Mouse (Mus musculus) limb, embryonic 14.5 days (tissue): ENCODE measurements around the gene Larp7. TPM values are rescaled to one million over a fixed set of nuclear protein-coding genes. Genes with fewer than 3 reads are reported as not detected.
A peak's percentile ranks its signal among the peaks of the same experiment; 100 is the strongest.

ENCODE experiments used
- ATAC-seq: fragments of 200-750 bp; cut with Nextera tagmentation; 2 replicates; pipeline ENCODE4 v1.8.0; 2017; ENCODE audit warnings: low read depth, moderate number of reproducible peaks, moderate TSS enrichment; ENCODE audit not compliant: low FRiP score
- DNase-seq: peaks from one replicate; pipeline ENCODE4 v3.0.0-alpha.2; 2015; ENCODE audit warnings: low spot score
- H3K27ac ChIP-seq: fragments of 300-500 bp; sonication (generic); replicated peaks from 2 replicates; pipeline ENCODE4 v1.5.1; 2014; ENCODE audit warnings: low read depth, mild to moderate bottlenecking, low read length, moderate library complexity, mixed read lengths
- H3K27me3 ChIP-seq: fragments of 300-500 bp; sonication (generic); 2 replicates; pipeline ENCODE4 v1.6.1; 2014; ENCODE audit warnings: low read length, mixed read lengths; ENCODE audit not compliant: control insufficient read depth, insufficient read depth
- H3K36me3 ChIP-seq: fragments of 300-500 bp; sonication (generic); 2 replicates; pipeline ENCODE4 v1.6.1; 2014; ENCODE audit warnings: mild to moderate bottlenecking, low read length, moderate library complexity, mixed read lengths; ENCODE audit not compliant: control insufficient read depth, insufficient read depth
- H3K4me1 ChIP-seq: fragments of 300-500 bp; sonication (generic); 2 replicates; pipeline ENCODE4 v1.6.1; 2014; ENCODE audit warnings: antibody characterized with exemption, low read length, mixed read lengths; ENCODE audit not compliant: control insufficient read depth, insufficient read depth
- H3K4me2 ChIP-seq: fragments of 300-500 bp; sonication (generic); replicated peaks from 2 replicates; pipeline ENCODE4 v1.6.1; 2014; ENCODE audit warnings: low read depth, mild to moderate bottlenecking, low read length, moderate library complexity; ENCODE audit not compliant: severe bottlenecking
- H3K4me3 ChIP-seq: fragments of 300-500 bp; sonication (generic); replicated peaks from 2 replicates; pipeline ENCODE4 v1.5.1; 2014; ENCODE audit warnings: low read length
- H3K9ac ChIP-seq: fragments of 300-500 bp; sonication (generic); 2 replicates; pipeline ENCODE4 v1.6.1; 2014; ENCODE audit warnings: mild to moderate bottlenecking, low read depth, low read length, moderate library complexity; ENCODE audit not compliant: severe bottlenecking
- H3K9me3 ChIP-seq: fragments of 300-500 bp; sonication (generic); 2 replicates; pipeline ENCODE4 v1.6.1; 2016; ENCODE audit warnings: low read length; ENCODE audit not compliant: control insufficient read depth
- POLR2A ChIP-seq: fragments of 200-500 bp; IDR thresholded peaks from 2 replicates; pipeline ENCODE4 v1.8.0; 2012; ENCODE audit warnings: inconsistent platforms, mild to moderate bottlenecking, moderate library complexity, borderline replicate concordance; ENCODE audit not compliant: insufficient read depth, insufficient read length; ENCODE audit errors: extremely low read depth
- WGBS: fragments of 180-500 bp; shearing (Covaris S2); extraction: QIAGEN DNeasy Blood & Tissue Kit; methylation state at CpG from one replicate; pipeline ENCODE4 v1.1.7; 2014; 5-methylcytosine and 5-hydroxymethylcytosine counted together
- polyA plus RNA-seq, 2 experiments: library from polyadenylated mRNA; depleted of rRNA in 1 of 2; stranded (reverse) in 1 of 2; unstranded in 1 of 2; fragments of >200 nt; fragmentation: Nextera tagmentation in 1 of 2; extraction: Ambion mirVana in 1 of 2; gene quantifications; 2 replicates each; pipeline versions ENCODE4 v1.2.1 to v1.2.3; 2012 to 2014

Larp7 gene
- 15.5 and 35.4 TPM in 2 replicates for polyA plus RNA-seq (2012; rRNA removed)
- polyA plus RNA-seq (2014; fragmentation: Nextera tagmentation; extraction: Ambion mirVana), result 49.6 and 51.1 TPM in 2 replicates

DNA sequence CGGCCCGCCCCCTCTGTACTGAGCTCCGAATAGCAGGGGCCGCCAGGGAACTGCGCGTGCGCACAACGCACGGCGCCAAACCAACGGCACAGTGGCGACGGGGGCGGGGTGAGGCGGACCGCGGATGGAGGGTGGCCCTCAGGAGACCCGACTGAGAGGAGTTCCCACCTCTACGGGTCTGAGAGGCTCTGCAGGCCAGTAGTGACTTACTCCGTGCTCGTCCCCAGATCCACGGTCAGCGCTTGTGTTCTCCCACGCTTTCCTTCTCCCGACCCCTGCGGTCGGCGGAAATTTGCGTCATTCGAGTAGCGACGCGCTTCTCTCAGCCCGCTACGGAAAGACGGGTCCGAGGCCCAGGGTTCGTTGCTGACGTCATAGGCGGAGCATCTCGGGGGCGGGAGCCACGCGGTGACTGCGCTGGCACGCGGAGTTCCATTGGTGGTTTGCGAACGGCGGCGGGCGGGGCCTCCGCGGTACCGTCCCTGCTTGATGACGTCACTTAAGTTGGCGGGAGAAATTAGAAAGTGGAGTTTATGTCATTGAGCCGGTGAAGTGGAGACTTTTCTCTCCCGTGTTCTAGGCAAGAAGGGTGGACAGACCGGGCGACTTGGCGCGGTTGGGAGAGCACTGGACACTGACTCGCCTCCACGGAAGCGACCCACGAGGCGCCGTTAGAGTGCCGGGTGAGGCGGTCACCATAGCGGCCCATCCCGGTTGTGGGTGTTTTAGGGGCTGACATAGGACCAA, at the start of gene Larp7, which contains the start of gene Zgrf1:
TSS of gene Larp7 (minus strand) at position 377 of the 747 bp plus-strand sequence.
TSS of gene Zgrf1 (plus strand) at position 517 of the 747 bp plus-strand sequence.
- Histone ChIP-seq H3K9me3 (no peaks in the 10 kb centered on the region), H3K4me1 (peaks cover 5% of the 10 kb centered on the region; the same call in 1 of the 2 replicates), H3K27ac (peak within 1 kb of the TSS; percentile 93), H3K4me2 (peak within 1 kb of the TSS; percentile 64), H3K27me3 (no peaks in the 10 kb centered on the region), H3K9ac (peak within 1 kb of the TSS; percentile 75), H3K4me3 (peak within 1 kb of the TSS; percentile 74), H3K36me3 (peaks cover 14% of the 10 kb centered on the region)
- under 1% methylated on average over 72 of the region's 73 CpGs for WGBS
- peak; percentile 99 for ATAC-seq
- TF ChIP-seq POLR2A, result peak; percentile 77; the same call in 1 of the 2 replicates
- peak; percentile 98 for DNase-seq

DNA sequence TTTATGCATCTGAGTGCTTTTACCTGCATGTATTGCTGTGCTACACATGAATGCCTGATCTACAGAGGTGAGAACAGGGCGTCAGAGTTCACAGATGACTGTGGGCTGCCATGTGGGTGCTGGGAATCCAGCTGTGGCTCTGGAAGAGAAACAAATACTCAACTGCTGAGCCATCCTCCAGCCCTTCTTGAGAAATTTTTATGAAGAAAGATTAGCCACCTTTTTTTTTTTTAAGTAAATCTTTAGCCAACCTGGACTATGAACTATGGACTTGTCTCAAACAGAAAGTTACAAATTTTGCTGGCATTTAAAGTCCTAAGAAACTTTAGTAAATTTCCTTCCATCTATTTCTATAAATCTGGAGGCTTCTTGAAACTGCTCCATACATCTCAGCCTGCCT, 44.0 kb upstream of the Larp7 start:
- 86% methylated on average over 1 of the region's 1 CpGs for whole genome bisulfite sequencing
- TF ChIP-seq POLR2A, result no peak
- H3K4me2 ChIP-seq, result no peak overlapping the region

DNA sequence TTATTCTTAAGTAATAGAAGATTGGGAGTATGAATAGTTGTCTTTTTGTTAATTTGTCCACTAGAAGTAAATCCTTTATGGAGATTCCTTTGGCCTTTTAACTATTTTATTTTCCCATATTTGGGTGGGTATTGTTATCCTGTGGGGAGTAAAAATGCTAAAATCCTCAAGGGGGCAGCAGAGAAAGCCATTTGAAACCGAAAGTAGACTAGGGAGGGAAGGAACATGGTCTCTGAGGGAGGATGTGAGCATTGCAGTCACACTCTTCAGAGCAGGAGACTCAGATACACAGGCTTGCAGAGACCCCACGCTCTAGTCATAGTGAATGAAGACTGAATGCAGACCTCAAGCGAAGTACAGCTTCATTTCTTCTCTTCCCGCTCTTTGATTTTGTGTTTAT, 19.4 kb upstream of the Larp7 start:
- H3K4me2 ChIP-seq, result no peak overlapping the region
- H3K9ac ChIP-seq, result no peak overlapping the region
- H3K4me1 ChIP-seq, result no peaks in the 10 kb centered on the region
- no peak overlapping the region for H3K27ac ChIP-seq
- peaks cover 32% of the 10 kb centered on the region for H3K36me3 ChIP-seq
- no peak for TF ChIP-seq POLR2A
- H3K27me3 ChIP-seq, result no peaks in the 10 kb centered on the region
- H3K4me3 ChIP-seq, result no peak overlapping the region
- peak; percentile 35 for DNase-seq
- 63% methylated on average over 4 of the region's 4 CpGs for WGBS
- H3K9me3 ChIP-seq, result no peaks in the 10 kb centered on the region
- ATAC-seq, result no peak

More for the DNA sequence above, 44.0 kb upstream of the Larp7 start:
- peaks cover 17% of the 10 kb centered on the region for H3K36me3 ChIP-seq
- ATAC-seq (no peak), DNase-seq (no peak)
- no peak overlapping the region for H3K4me3 ChIP-seq
- no peaks in the 10 kb centered on the region for H3K4me1 ChIP-seq
- H3K9me3 ChIP-seq, result no peaks in the 10 kb centered on the region
- H3K27ac ChIP-seq, result no peak overlapping the region
- no peaks in the 10 kb centered on the region for H3K27me3 ChIP-seq
- H3K9ac ChIP-seq, result no peak overlapping the region

DNA sequence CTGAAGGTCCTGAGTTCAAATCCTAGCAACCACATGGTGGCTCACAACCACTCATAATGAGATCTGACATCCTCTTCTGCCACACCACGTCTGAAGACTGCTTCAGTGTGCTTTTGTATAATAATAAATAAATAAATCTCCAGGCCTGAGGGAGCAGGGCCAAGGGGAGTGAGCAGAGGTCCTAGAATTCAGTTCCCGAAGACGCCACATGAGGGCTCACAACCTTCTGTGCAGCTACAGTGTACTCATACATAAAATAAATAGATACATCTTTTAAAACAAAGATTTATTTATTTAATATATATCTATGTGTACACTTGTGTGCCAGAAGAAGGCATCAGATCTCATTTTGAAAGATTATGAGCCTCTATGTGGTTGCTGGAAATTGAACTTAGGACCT, 12.0 kb upstream of the Larp7 start:
- TF ChIP-seq POLR2A, result no peak
- no peak overlapping the region for H3K27ac ChIP-seq
- H3K4me2 ChIP-seq, result no peak overlapping the region
- 87% methylated on average over 3 of the region's 3 CpGs for WGBS
- H3K9me3 ChIP-seq, result no peaks in the 10 kb centered on the region
- no peaks in the 10 kb centered on the region for H3K4me1 ChIP-seq
- H3K9ac ChIP-seq, result no peak overlapping the region
- H3K36me3 ChIP-seq, result peaks cover 46% of the 10 kb centered on the region
- H3K4me3 ChIP-seq, result no peak overlapping the region
- DNase-seq (no peak), ATAC-seq (no peak)
- H3K27me3 ChIP-seq, result no peaks in the 10 kb centered on the region

DNA sequence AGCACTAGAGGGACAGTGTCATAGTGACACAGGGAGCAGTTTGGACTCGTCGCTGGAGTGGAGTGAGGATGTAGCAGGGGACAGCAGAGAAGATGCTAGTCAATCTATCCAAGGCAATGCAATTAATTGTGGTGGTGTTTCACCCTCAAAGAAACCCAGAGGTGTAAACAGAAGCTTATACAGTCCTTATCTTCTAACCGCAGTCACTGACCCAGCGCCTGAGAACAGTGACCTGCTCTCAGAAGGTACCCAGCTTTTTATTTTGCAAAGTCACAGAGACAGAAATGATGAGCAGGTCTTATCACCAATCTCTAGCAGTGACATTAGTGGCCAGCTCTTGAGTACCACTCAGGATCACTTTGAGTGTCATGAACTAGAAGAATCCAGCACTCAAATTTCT, 9.8 kb upstream of the Larp7 start:
- WGBS, result 85% methylated on average over 4 of the region's 4 CpGs
- Histone ChIP-seq H3K9ac (no peak overlapping the region), H3K36me3 (peaks cover 32% of the 10 kb centered on the region)

More for the DNA sequence above, 9.8 kb upstream of the Larp7 start:
- no peaks in the 10 kb centered on the region for H3K9me3 ChIP-seq
- ATAC-seq (no peak), DNase-seq (no peak)
- no peak overlapping the region for H3K27ac ChIP-seq
- H3K4me2 ChIP-seq, result no peak overlapping the region
- H3K27me3 ChIP-seq, result no peaks in the 10 kb centered on the region
- no peak for TF ChIP-seq POLR2A
- H3K4me3 ChIP-seq, result no peak overlapping the region
- no peaks in the 10 kb centered on the region for H3K4me1 ChIP-seq
